Mouse (Mus musculus) gastrocnemius, adult 8-10 months (tissue): ENCODE results near the gene Olfr9. TPM values are rescaled to one million over a fixed set of nuclear protein-coding genes. Genes with fewer than 3 reads are reported as not detected.
"Not testable (repeated sequence)": the region's sequence is repeated elsewhere in the genome, so short reads cannot be mapped to it uniquely, and the experiment has no call there.

ENCODE experiments used
- DNase-seq, 2 experiments: peaks; one replicate each; pipeline ENCODE4 v3.0.0; 2022; ENCODE audit warnings: low spot score in 2 of 2
- total RNA-seq, 4 experiments: library from RNA; stranded (reverse); gene quantifications; 2 replicates each; pipeline ENCODE4 v1.2.4; 2022

Gene Olfr9
- total RNA-seq = not detected

DNA sequence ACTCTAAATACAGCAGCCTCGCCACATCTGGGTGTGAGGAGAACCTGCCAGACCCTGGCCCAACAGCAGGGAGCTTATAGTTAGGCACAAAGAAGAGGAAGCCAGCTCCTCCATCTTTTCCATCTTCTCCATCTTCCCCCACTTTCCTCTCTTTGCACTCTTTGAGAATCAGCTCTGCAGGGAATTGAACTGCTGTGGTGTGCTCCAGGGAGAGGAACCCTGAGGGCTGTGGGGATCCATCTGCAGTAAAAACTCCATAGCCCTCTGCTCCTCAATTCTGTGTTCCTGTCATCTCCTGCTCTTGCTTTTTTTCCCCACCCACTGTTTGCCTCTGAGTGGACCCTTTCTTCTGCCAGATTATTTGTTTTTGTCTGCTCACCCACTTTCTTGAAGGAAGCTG lies at the start of gene Olfr9:
Olfr9 (plus strand) TSS at position 301 of the 400 bp plus-strand sequence.
- DNase-seq = not testable (repeated sequence)

DNA sequence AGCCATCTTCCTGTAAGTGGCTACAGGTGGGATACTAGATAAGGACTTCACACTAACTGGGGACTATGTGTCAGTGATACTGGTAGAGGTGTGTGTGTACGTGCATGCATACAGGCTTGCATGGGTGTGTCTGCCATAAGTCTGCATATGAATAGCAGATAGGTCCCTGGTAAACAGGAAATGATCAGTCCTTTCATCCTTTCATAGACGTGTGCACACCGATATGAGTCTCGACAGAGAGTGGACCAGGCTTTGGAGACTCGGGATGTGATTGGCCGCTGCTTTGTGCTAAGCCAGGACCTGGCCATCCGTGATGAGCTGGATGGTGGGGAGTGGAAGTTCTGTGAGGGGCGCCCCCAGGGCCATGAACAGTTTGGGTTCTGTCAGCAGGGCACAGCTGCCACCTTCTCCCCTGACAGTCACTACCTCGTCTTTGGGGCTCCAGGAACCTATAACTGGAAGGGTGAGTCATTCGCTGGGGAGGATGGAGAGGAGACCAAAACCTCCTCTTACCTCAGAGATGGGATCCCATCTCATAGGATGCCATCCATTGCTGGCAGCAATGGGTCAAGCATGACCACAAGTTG lies 48.7 kb upstream of the Olfr9 start:
- no peak for DNase-seq

DNA sequence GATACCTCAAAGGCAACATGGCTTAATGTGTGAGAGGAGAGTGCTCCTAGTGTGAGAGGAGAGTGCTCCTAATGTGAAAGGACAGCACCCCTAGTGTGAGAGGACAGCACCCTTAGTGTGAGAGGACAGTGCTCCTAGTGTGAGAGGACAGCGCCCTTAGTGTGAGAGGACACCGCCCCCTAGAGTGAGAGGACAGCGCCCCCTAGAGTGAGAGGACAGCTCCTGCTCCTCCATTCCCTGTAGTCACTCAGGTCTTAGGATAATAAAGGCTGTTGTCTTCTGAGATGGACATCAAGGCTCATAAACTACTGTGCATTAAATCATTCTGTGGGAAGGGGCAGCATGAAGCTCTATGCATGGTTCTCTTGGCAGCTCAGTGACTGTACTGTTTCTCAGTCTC lies 43.6 kb upstream of the Olfr9 start:
- DNase-seq = peak in 1 of 2 experiments; percentile 50

DNA sequence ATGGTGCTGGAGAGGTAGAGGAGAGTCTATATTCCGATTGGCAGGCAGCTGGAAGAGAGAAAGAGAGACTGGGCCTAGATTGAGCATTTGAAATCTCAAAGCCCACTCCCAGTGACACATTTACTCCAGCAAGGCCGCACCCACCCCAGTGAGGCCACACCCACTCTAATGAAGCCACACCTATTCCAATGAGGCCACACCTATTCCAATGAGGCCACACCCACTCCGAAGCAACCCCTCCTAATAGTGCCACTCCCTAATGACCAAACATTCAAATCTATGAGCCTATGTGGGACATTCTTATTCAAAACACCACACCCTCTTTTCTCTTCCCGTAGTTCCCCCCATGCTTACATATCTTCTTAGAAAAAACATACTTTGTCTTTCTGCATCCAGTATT lies 41.7 kb upstream of the Olfr9 start:
- no peak for DNase-seq

DNA sequence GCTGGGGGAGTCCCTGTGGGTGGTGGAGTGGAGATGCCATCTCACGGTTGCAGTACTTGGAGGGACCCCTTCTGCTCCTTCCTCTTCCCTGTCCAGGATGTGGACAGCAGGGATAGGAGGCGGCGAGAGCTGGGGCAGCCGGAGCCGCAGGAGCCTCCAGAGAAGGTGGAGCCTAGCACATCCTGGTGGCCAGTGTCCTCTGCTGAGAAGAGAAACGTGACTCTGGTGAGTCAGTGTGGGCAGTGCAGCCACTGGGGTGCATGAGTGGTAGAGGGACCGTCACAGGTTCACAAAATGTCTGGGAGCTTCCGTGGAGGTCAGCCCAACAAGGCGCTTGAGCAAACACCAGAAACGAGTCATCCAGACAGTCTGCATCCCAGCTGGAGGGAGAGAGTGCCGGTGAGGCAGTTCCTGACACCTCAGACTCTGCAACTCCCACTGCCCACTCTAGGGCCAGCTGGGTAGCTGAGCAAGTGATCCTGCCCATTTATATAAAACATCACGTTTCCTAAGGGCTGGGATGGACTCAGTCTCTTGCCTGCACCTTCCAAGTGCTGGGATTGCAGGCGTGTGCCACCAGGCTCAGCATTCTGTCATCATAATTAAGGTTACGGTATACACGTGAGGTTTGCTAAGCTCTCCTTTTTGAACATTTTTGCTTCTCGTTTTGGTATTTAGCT lies 38.9 kb upstream of the Olfr9 start:
- no peak for DNase-seq

DNA sequence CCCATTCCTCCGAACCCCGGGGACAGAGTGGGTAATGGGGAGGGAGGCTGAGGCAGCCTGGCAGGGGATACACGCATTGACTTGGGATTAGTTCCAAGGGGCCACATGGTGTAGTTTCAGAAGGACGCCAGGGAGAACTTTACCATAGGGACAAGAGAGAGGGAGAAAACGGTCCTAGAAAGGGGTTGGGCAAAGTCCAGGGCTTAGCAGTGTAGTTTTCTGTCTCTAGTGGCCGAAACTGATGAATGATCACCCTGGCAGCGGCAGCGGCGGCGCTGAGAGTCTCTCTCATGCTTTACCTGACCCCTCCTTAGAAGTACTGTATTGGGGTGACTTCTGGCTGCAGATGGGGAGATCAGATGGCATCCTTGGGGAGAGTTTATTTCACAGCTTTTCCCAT lies 30.9 kb upstream of the Olfr9 start:
- DNase-seq = no peak

DNA sequence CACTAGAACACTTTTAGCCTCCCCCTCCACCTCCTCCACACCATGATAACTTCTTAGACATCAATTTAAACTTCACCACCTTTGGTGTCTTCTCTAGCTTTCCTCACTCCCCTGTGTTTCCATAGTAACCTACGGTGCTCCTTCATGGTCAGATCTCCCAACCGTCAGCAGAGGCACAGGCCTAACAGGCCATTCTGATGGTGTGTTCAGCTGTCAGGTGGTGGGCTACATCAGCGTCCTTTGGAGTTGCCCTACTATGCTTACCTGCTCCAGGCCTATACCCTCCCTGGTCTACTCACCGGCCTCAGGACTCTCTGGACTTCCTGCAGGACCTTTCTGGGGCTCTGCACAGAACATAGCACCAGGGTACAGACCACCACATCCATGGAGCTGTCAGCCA lies 29.1 kb upstream of the Olfr9 start:
- no peak for DNase-seq

DNA sequence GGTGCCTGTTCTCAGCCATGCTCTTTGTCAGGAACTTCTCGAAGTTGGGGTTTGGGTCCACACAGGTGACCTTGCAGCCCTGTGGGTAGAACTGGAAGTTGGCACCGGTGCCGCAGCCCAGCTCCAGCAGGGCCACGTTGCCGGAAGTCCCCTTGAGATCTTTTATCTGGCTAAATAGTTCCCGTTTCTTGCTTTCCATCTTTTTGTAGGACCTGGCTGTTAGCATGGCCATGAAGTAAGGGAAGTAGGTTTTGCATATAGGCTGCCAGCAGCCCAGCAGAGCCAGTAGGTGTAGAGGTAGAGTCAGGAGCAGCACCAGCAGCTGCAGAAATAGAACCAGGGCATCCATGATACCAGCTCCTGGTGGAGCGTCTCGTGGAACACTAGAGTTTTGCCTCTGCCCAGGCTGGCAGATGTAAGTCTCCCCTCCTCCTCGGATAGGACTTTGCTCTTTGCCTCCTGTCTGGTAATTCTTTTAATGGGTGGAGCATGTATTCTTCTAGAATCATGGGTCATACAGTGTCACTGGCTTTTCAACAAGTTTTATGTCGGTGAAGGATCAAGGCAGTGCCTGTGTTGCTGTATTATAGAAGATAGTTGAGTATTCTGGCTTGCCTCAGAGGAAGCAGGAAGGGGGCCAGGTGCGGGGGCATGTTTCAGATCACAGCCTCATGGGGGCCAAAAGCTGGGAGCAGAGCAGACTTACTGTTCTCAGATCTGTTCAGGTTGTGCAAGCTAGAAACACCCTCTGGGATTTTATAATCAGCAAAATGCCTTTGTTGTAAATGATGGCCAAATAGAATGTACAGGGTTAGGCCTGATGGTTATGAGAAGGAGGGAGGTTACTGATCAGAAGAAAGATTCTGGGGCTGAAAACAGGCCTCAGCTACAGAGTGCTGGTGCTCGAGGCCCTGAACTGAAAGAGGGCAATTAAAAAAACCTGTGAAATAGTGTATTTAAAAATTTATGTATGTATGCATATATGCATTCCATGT lies 28.3 kb upstream of the Olfr9 start, which contains the start of gene Mettl7b:
Mettl7b (minus strand) TSS at position 399 of the 995 bp plus-strand sequence.
- DNase-seq = no peak

DNA sequence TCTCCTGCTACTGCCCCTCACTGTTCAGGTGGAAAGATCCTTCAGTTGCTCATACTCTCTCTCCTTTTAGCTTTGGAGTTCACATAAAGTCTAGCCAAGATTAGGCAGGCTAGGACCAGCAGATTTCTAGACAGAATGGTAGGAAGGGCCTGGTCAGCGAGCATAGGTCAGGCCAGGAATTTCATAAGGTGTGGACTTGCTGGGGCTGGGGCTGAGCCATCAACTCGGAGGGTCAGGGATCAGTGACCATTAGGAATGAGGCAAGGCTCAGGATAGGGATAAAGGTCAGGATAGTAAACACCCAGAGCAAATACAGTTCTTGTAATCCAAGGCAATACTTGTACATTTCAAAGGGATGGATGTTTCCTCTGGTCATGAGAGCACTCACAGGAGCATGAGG lies 24.3 kb upstream of the Olfr9 start:
- no peak for DNase-seq

DNA sequence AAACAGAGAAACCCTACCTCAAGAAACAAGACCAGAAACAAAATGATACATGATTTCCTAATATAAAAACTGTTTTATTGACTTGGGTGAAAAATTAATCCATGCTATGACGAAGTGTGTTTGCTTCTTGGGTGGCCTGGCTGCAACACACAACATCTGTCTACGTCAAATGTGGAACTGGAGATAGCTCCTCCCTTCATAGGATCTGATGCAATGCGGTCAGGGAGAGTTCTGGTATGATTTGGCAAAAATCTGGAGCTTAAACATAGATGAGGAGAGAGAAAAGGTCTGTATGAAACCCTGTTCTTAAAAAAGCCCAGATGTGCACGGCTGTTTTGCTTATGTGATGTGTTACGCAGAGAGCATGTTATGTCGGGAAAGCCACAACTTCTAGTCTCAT lies 23.4 kb upstream of the Olfr9 start:
- no peak for DNase-seq

DNA sequence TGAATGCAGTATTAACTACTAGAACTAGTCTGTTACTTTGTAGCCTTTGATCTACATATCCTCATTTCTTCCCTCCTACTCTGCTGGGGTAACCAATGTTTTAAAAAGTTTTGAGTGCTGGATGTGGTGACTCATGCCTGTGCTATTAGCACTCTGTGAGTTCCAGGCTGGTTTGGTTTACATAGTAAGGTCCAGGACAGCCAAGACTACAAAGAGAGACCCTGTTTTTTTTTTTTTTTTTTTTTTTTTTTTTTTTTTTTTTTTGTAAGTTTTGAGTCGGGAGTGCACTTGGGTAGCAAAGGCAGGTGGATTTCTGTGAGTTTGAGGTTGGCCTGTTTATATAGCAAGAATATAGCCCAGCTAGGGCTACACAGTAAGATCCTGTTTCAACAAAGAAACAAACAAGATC lies 20.9 kb upstream of the Olfr9 start:
- DNase-seq = no peak

DNA sequence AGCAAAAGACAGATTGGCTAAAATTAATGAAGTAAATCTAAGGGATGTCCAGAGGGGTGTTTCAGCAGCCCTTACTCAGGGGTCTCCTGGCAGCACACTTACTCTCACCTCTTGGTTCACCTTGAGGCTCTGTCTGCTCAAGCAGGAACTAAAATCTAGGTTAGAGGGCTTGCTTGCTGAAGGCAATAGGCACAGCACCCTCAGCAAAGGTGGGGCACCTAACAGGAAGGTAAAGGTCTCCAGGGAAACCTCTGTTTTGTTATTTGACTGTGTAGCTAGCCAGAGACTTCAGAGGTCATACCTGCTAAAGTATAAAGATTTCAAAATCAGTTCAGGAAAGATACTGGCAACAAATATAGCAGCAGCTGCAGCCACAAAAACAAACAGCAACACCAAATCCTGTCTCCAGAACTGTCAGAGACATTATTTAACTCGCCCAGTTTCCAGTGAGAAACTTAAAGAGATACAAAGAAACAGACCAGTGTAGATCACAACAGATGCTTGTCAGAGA lies 18.4 kb upstream of the Olfr9 start:
- DNase-seq = no peak

DNA sequence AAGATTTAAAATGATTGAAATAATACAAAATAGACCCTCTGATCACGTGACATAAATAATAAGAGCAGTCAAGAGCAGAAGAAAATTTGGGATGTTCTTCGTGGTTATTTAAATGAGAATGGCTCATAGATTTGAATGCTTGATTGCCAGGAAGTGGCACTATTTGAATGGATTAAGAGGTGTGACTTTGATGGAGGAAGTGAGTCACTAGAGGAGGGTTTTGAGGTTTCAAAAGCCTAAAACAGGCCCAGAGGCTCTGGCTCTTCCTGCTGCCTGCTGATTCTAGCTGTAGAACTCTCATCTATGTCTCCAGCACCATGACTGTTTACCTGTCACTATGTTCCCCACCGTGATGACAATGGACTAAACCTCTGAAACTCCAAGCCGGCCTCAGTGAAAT lies 16.4 kb upstream of the Olfr9 start:
- no peak for DNase-seq

DNA sequence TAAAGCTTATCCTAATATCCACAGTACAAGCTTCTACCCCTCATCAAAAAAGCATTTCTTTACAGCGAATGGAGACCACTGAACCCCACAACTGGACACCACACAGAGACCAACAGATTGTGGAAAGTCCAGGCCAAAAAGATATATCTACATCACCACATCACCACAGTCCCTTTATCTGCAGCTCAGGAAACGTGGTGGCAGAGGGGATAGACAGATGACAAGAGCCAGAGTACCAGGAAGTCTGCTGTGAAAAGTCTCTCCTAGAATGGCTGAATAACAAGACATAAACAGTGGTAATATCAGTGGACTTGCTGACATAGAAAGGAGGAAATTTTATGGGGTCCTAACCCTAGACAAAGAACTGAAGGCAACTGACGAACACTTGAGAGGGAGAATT lies 12.8 kb upstream of the Olfr9 start:
- no peak for DNase-seq

DNA sequence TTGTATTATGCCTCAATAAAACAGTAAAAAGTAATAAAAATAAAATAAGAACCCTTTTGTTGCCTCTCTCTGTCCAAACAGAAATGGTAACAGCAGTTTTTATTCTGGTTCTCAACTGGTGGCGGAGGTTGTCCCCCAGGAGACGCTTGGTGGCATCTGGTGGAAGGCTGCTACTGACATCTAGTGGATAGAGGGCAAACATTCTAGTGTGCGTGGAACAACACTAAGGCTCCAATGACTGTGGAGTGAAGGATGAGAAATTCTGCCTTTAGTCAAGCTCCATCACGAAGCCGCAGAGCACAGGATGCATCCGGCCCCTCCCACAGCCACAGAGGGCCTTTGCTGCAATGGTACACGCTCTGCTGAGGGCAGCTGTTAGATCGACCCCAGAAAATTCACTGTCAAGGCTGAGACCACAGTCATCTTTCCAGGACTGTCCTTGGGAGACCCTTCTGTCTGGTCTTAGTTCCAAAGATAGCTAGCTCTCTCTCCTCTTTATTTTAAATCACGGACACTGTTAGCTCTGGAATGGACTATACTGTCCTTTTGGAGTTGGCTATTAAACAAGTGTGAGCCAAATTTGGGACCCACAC lies 11.6 kb upstream of the Olfr9 start:
- no peak for DNase-seq

DNA sequence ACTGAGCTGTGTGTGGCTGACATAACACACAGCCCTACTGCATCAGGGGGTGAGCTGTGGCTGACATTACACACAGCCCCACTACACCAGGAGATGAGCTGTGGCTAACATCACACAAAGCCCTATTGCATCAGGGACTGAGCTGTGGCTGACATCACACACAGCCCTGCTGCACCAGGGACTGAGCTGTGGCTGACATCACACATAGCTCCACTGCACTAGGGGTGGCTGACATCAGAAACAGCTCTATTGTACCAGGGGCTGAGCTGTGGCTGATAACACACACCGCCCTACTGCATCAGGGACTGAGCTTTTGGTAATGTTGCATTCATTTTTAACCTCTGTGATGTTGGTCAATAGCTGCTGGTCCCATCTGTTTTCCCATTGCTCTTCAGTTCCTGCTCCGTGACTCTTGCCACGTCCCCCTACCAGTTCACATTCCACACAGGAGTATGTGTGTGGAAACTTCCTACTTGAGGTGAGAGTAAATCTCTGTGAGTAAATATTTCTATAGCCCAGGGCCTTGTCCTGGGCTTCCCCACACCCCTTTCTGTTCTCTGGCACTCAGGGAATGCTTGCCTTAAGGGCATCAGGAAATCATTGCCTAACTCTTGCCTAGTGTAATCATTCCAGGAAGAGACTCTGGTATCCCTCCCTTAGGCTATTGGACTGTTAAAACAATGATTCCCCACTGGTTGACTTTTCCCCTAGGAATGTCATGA lies 8.4 kb upstream of the Olfr9 start:
- no peak for DNase-seq

DNA sequence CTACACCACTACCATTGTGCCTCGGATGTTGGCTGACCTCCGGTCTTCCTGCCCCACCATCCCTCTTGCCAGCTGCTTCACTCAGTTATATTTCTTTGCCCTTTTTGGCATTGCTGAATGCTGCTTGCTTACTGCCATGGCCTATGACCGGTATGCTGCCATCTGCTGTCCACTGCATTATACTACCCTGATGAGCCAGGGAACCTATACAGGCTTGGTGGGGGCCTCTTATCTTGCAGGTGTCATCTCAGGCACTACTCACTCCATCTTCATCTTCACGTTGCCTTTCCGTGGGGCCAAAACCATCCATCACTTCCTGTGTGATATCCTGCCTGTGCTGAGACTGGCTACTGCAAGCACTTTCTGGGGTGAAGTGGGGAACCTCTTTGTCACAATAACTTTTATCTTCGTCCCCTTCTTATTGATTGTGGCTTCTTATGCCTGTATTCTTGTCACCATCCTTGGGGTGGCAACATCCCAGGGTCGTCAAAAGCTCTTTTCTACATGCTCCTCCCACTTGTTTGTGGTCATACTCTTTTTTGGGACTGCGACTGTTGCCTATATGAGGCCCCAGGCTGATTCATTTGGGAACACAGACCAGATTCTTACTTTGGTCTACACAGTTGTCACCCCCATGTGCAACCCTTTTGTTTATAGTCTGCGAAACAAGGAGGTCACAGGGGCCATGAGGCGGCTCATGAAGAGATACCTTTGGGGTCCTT lies 1.1 kb downstream of the Olfr9 start:
- not testable (repeated sequence) for DNase-seq

DNA sequence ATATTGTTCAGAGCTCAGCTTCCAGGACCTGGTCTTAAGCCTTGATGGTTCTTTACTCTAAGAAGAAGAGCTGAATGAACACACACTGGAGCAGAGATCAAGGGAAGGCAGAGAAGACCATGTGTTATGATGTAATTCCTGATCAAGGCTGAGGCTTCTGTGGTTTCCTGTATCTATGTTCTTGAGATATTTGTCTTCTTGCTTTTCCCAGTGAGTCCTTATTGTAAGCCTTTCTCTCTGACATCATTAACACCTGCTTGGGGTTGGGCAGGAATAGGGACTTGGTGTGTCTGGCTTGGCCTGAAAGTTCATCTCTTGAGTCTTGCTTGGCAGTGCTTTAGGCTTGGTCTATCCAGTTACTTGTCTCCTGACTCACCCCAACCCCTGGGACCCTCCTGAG lies 1.8 kb downstream of the Olfr9 start:
- DNase-seq = no peak

DNA sequence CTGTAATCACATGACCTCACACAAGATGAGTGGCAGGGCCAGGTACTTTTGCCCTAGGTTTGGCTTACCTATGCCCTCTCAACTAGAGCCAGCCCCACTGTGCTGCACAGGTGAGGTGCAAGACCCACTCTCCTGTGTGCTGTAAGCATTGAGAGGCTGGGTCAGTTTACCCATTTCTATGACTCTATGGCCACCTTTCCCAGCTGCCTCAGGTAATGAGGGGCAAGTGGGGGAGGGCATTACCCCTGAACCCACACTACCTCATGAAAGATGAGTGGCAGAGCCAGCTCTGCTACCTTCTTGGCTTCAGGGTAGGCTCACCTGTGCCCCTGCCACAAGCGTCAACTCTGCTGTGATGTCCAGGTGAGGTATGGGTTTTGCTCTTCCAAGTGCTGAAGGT lies 6.6 kb downstream of the Olfr9 start:
- no peak for DNase-seq

DNA sequence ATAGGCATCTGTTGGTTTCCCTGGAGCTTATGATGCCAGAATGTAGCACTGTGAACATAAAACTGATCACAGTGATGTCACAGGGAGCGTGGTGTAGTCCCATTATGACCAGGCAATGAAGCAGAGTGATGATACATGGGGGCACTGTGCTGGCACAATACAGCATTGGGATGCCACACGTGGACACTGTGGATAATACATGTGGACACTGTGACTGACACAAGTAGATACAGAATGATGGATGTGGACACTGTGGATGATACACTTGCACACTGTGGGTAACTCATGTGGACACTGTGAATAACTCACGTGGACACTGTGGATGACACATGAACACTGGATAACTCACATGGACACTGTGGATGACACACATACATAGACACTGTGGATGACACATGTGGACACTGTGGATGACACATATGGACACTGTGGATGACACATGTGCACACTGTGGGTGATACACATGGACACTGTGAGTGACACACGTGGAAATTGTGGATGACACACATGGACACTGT lies 7.4 kb downstream of the Olfr9 start:
- no peak for DNase-seq
